Mouse (Mus musculus) bone marrow, adult 2 months (tissue): ENCODE measurements around the gene Fam189a1.

ENCODE experiments used
- CTCF ChIP-seq: fragments of 200-500 bp; IDR thresholded peaks from 2 replicates; pipeline ENCODE4 v1.5.1; 2011; ENCODE audit warnings: low read length, control low read depth; ENCODE audit not compliant: control insufficient read depth, insufficient read depth
- POLR2A ChIP-seq: fragments of 200-500 bp; IDR thresholded peaks from 2 replicates; pipeline ENCODE4 v1.6.1; 2011; ENCODE audit warnings: low read depth, mild to moderate bottlenecking, control low read depth, low read length, borderline replicate concordance; ENCODE audit not compliant: control insufficient read depth

DNA sequence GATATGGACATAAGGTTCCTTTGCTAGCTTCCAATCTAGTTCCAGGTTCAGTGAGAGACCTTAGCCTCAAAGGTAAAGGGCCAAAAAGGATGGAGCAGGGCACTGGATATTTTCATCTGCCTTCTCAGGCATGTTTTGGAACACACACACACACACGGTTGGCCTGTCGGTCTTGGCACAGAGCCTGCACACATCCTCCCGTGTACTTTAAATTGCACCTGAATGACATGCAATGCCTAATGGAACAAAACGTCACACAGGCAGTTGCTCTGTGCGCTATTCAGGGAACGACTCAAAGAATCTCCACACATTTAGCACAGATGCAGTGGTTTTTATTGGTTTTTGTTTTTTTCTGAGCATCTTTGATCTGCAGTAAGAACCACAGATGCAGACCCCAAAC is 11.5 kb downstream of the Fam189a1 start:
- TF ChIP-seq CTCF: no peak
- no peak for TF ChIP-seq POLR2A
